Mouse (Mus musculus): ENCODE data around the gene Rap1b. TPM values are rescaled to one million over a fixed set of nuclear protein-coding genes. Genes with fewer than 3 reads are reported as not detected.
A peak's percentile ranks its signal among the peaks of the same experiment; 100 is the strongest.

The Rap1b gene
- polyA plus RNA-seq, 1 experiment = 55.2 TPM

DNA sequence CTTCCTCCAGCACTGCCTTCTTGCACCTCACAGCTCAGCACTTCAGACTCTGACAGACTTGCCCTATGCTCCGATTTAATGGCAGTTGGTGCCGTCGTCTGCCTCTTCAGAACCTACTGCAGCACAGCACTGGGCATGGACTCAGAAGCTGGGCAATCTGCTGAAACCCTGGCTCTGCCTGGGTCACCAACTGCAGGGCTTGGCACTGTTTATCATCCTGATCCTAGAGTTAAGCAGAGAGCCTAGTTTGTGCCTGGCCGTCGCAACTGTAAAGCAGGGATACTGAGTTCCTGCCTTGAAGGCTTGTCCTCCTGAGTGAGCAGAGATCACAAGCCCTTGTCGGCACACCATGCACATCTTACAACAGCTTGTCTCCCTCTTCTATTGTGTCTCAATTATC lies 29.1 kb downstream of the Rap1b start:
- H3K4me3 ChIP-seq (ENCODE audit: insufficient read depth, low read depth, low read length) = no peak overlapping the region
- H3K27ac ChIP-seq (replicated peaks; ENCODE audit: low read depth, low read length) = no peak overlapping the region
- H3K4me1 ChIP-seq (ENCODE audit: control insufficient read depth, insufficient read depth, insufficient read length, low read length) = no peaks in the 10 kb centered on the region

DNA sequence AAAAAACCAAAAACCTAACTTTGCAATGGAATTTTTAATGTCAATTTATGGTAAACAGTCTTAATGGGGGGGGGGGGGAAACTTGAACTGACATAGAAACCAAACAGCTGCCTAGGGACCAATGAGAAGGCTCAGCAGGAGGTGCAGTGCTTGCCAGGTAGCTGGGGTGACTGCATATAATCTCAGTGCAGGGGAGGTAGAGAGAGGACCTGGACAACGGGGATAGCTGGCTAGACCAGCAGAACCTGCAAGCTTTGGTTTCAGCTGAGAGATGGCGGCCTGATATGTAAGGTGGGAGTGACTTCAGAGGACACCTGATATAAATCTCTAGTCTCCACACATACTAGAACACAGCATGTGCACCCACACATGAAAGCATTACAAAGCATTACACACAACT lies 33.3 kb downstream of the Rap1b start:
- Histone ChIP-seq H3K4me3 (ENCODE audit: insufficient read depth, low read depth, low read length) (no peak overlapping the region), H3K4me1 (ENCODE audit: control insufficient read depth, insufficient read depth, insufficient read length, low read length) (no peaks in the 10 kb centered on the region), H3K27ac (replicated peaks; ENCODE audit: low read depth, low read length) (no peak overlapping the region)

DNA sequence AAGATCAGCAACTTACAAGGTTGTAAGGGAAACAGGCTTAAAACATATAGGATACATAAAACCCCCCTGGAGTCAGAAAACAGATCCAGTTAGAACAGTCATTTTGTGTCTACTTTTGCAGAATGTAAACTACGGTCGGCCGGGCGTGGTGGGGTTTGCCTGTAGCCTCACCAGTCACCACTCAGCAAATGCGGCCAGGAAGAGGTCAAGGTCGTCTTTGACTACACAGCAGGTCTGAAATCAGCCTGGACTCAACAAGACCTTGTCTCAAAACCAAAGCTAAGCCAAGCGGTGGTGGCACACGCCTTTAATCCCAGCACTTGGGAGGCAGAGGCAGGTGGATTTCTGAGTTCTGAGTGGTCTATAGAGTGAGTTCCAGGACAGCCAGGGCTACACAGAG lies 34.3 kb downstream of the Rap1b start:
- Histone ChIP-seq H3K27ac (replicated peaks; ENCODE audit: low read depth, low read length) (no peak overlapping the region), H3K4me3 (ENCODE audit: insufficient read depth, low read depth, low read length) (no peak overlapping the region), H3K4me1 (ENCODE audit: control insufficient read depth, insufficient read depth, insufficient read length, low read length) (no peaks in the 10 kb centered on the region)

DNA sequence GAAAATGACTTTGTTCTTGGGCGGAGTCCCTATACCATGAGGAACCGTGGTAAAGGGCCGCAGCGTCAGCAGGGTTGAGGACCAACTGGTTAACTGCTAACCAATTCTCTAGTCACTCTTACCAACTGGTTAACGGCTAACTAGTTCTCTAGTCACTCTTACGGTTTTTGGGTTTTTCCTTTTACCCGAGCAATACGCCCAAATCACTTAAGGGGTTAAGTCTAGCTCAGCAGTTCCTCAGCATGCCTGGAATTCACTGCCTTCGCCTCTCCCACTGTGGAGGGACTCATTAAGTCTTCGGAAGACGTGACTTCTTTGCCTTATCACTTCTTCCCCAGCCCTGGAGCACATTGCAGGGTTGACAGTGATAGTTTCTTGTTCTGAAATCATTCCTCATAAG lies 35.3 kb downstream of the Rap1b start:
- no peak overlapping the region for H3K27ac ChIP-seq (replicated peaks; ENCODE audit: low read depth, low read length)
- H3K4me3 ChIP-seq (ENCODE audit: insufficient read depth, low read depth, low read length) = no peak overlapping the region
- H3K4me1 ChIP-seq (ENCODE audit: control insufficient read depth, insufficient read depth, insufficient read length, low read length) = no peaks in the 10 kb centered on the region

DNA sequence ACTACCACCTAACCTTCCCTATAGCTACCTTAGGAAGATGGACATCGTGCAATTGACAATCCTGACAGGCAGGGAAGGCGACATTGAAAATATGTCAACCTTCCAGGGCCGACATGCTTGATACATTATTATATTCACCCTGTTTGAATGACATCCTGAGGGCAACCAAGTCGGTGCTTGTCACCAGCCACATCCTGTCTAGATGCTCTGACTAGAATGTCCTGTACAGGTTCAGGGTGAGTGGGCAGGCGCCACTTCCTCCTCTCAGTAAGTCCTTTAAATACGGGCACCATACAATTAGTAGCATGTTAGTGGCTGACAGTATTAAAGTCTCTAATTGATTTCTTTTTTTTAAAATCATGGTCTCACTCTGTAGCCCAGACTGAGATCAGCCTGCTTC lies 37.8 kb downstream of the Rap1b start:
- no peak overlapping the region for H3K27ac ChIP-seq (replicated peaks; ENCODE audit: low read depth, low read length)
- H3K4me3 ChIP-seq (ENCODE audit: insufficient read depth, low read depth, low read length) = no peak overlapping the region
- no peaks in the 10 kb centered on the region for H3K4me1 ChIP-seq (ENCODE audit: control insufficient read depth, insufficient read depth, insufficient read length, low read length)

DNA sequence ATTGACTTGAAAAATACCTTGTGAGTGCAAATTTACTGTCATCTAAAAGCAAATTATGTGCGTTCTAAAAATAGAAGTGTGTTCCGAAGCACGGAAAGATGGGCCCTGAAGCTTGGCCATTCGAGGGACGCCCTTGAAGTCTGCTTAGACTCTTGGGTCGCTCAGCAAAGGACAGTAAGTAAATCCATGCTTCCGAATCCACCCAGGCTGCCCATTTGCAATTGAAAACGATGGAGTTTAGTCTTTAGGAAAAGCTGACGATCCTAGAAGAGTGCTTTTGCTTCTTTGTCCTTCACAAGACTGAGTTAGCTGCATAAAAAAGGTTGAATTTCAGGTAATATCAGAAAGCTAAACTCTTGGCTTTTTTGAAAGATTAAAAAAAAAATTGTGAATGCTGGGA lies 39.9 kb downstream of the Rap1b start:
- H3K4me1 ChIP-seq (ENCODE audit: control insufficient read depth, insufficient read depth, insufficient read length, low read length) = no peaks in the 10 kb centered on the region

DNA sequence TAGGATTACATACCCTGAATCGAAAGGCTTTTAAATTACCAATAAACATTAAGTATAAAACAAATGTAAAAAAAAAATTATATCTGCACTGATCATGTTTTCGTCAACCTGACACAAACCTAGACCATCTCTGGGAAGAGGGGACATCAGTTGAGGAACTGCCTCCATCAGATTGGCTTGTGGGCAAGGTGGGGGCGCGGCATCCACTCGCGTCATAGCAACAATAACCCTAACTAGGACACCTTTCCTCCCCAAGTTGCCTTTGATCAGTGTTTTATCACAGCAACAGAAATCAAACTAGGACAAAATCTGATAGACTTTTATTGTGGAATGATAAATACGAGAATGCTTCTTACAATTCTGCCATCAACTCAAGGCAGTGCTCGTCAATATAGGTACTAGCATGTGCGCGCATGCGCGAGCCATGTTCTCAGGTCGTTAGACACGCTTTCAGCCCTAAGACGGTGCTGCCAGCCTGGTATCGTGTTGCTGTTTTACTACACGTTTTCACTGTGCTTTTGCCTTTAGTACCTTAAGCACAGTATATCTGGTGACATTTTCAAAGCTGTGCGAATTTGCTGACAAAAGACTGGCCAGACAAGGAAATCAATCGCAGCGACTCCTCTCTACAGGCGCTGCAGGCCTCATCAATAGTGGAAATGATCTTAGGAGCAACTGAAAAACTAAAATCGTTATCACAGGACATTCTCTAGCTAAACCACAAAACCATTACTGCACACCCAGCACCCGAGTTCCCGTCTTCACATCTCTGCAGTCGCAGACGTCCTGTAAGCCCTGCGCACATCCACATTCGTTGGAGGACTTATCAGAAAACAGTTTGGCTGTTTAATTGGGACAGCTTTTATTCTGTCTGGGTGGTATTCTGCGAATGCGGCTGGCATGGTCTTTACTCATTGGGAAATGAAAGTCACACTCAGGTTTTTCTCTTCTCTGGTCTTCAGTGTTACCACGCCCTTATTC lies 41.7 kb downstream of the Rap1b start:
- H3K27ac ChIP-seq (replicated peaks; ENCODE audit: low read depth, low read length) = no peak overlapping the region
- no peak overlapping the region for H3K4me3 ChIP-seq (ENCODE audit: insufficient read depth, low read depth, low read length)
- H3K4me1 ChIP-seq (ENCODE audit: control insufficient read depth, insufficient read depth, insufficient read length, low read length) = no peaks in the 10 kb centered on the region

More for the DNA sequence above, 39.9 kb downstream of the Rap1b start:
- H3K27ac ChIP-seq (replicated peaks; ENCODE audit: low read depth, low read length) = no peak overlapping the region
- H3K4me3 ChIP-seq (ENCODE audit: insufficient read depth, low read depth, low read length) = no peak overlapping the region

DNA sequence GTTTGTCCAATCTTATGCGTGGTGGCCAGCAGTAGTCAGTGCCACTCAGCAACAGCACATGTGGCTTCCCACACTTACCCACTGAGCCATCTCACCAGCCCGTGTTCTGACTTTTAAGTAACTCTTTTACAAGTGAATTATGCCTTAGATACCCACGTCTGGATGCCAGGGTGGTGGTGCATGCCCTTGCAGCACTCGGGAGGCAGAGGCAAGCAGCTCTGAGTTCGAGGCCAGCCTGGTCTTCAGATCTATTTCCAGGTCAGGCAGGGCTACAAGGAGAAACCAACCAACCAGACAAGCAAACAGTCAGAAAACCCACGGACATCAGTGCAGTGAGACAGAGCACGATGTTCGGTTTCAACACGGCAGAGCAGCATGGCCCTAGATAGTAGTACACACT lies 43.9 kb downstream of the Rap1b start:
- no peak overlapping the region for H3K27ac ChIP-seq (replicated peaks; ENCODE audit: low read depth, low read length)
- H3K4me1 ChIP-seq (ENCODE audit: control insufficient read depth, insufficient read depth, insufficient read length, low read length) = no peaks in the 10 kb centered on the region
- H3K4me3 ChIP-seq (ENCODE audit: insufficient read depth, low read depth, low read length) = no peak overlapping the region

DNA sequence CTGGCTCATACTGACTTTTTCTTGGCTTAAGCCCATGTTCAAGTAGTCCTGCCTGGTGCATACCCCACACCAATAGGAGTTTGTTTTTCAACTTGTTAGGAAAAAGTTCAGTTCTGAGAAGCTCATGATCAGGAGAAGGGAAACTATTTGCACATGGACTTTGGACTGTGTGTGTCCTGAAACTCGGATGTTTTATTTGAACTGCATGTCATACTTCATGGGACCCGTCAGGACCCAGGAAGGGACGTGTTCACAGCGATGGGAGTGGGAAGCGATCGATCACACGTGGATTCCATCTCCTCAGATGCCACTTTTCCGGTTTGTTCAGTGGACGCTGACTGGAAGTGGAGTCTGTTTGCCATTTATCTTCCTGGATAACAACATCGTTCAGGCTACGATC lies 46.0 kb downstream of the Rap1b start:
- no peak overlapping the region for H3K27ac ChIP-seq (replicated peaks; ENCODE audit: low read depth, low read length)
- H3K4me3 ChIP-seq (ENCODE audit: insufficient read depth, low read depth, low read length) = no peak overlapping the region
- no peaks in the 10 kb centered on the region for H3K4me1 ChIP-seq (ENCODE audit: control insufficient read depth, insufficient read depth, insufficient read length, low read length)

DNA sequence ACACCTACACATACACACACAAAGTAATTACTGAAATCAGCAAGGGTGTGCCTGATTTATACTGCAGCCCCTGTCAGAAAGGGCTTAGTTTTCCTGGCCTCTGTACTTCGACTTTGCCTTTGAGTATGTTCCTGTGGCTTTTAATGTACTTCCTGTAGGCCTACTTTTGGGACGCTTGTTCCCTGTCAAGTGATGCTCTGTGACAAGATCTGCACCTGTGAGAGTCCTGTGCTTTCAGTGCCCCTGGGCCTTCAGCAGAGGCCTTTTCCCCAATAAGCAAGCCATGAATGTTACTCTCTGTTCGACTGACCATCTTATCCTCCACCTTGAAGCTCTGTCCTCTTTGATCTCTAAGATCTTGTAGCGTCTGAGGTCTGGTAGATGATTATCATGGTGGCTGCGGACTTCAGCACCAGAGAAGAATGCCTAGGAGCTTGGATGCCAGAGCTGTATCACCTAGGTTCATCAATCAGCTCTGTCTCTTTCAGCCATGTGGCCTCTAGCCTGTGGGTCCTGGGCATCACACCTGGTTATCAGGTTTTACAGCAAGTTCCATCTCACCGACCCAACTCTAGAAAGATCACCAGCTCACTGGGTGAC lies 47.3 kb downstream of the Rap1b start:
- Histone ChIP-seq H3K27ac (replicated peaks; ENCODE audit: low read depth, low read length) (no peak overlapping the region), H3K4me3 (ENCODE audit: insufficient read depth, low read depth, low read length) (no peak overlapping the region), H3K4me1 (ENCODE audit: control insufficient read depth, insufficient read depth, insufficient read length, low read length) (no peaks in the 10 kb centered on the region)

DNA sequence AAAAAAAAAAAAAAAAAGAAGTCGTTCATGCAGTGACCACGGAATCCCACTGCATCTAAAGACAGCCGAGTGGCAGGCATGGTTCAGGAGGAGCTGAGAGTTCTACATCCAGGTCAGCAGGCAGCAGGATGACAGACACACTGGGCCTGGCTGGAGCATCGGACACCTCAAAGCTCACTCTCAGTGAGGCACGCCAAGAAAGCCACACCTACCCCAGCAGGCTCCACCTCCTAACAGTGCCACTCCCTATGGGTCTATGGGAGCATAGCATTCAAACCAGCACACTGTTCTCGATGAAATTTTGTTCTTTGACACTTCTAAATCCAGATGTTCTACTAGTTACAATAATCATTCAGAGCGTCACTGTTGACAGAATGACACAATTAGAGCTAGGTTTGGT lies 48.2 kb downstream of the Rap1b start:
- 0 out of 2 replicates have a peak, but pooled peaks cover 2% of the 10 kb centered on the region for H3K4me1 ChIP-seq (ENCODE audit: control insufficient read depth, insufficient read depth, insufficient read length, low read length)
- no peak overlapping the region for H3K27ac ChIP-seq (replicated peaks; ENCODE audit: low read depth, low read length)
- no peak overlapping the region for H3K4me3 ChIP-seq (ENCODE audit: insufficient read depth, low read depth, low read length)

DNA sequence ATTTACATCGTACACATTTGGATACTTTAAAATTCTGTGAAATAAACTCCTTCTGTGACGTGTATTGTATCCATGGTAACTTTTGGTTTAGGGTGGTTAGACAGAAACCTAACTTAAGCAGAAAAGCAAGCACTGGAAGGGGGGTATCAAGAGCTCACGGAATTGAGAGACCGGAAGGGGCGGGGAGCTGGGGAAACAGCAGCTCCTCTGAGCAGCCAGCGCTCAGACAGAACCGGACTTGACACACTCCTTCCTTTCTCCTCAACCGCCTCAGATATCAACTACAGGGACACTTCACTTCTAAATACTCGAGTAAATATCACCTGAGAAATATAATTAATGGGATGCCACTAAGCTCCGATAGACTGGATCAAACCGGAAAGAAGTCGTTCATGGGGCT lies 48.7 kb downstream of the Rap1b start:
- Histone ChIP-seq H3K4me3 (ENCODE audit: insufficient read depth, low read depth, low read length) (no peak overlapping the region), H3K27ac (replicated peaks; ENCODE audit: low read depth, low read length) (no peak overlapping the region), H3K4me1 (ENCODE audit: control insufficient read depth, insufficient read depth, insufficient read length, low read length) (0 out of 2 replicates have a peak, but pooled peaks cover 2% of the 10 kb centered on the region)

DNA sequence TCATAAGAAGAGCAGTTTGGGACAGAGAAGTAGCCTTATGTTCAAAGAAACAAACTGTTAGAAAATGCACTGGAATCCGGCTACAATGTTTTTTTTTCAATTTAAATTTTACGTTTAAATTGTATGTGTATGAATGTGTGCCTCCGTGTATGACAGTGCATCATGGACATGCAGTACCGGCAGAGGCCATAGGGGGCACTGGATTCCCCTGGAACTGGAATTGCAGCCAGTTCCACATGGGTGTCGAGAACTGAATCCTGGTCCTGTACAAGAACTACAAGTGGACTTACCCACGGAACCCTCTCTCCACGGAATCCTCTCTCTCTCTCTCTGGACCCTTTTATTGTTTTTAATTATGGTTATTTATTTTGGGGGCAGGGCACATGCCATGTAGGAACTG lies 49.7 kb downstream of the Rap1b start:
- Histone ChIP-seq H3K4me1 (ENCODE audit: control insufficient read depth, insufficient read depth, insufficient read length, low read length) (0 out of 2 replicates have a peak, but pooled peaks cover 2% of the 10 kb centered on the region), H3K27ac (replicated peaks; ENCODE audit: low read depth, low read length) (no peak overlapping the region), H3K4me3 (ENCODE audit: insufficient read depth, low read depth, low read length) (no peak overlapping the region)

DNA sequence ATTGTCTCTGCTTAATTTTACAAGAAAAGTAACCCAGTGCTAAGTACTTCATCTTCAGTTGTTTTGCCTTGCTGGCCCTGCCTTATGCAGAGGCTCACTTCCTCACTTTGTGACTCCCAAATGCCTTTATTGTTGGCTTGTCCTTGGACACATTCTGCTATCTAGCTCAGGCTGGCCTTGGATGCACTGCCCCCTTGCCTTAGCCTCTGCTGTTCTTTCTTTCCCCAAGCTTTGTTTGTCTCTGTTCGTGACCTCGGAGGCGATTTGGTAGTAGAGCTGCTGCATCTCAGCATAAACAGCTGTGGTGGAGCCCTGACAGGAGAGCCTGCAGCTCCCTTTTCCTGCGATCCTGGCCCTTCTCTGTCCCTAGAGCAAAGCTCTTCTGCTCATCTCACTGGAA lies 50.6 kb downstream of the Rap1b start:
- Histone ChIP-seq H3K4me3 (ENCODE audit: insufficient read depth, low read depth, low read length) (no peak overlapping the region), H3K27ac (replicated peaks; ENCODE audit: low read depth, low read length) (no peak overlapping the region), H3K4me1 (ENCODE audit: control insufficient read depth, insufficient read depth, insufficient read length, low read length) (0 out of 2 replicates have a peak, but pooled peaks cover 2% of the 10 kb centered on the region)

DNA sequence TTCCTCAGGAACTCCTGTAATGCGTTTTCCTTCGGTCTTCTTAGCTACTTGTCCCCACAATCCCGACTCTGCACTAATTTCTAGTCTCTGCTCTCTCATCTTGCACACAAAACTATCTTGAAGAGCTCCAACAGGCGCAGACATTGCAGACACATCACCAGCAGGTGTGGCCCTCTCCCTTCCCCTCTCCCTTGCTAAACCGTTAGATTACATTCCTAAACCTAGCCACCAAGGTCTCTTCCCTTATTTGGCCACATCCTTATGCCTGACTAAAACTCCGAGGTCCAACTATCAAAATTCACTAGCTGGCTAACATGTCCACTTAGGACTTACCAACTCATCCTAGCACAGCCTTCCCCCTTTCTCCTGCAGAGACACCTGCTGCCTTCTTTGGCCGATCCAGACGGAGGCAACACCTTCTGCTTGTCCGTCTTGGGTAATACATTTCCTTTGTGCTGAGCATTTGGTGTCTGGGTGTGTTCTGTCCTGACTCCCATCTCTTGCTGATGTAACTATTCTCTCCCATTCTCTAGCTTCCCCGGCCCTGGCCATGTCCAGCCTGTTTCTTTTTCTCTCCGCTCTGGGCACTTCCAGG lies 52.3 kb downstream of the Rap1b start:
- H3K27ac ChIP-seq (replicated peaks; ENCODE audit: low read depth, low read length) = no peak overlapping the region
- H3K4me1 ChIP-seq (ENCODE audit: control insufficient read depth, insufficient read depth, insufficient read length, low read length) = 0 out of 2 replicates have a peak, but pooled peaks cover 2% of the 10 kb centered on the region
- peak overlapping the region; percentile 58; the same call in 1 of the 2 replicates for H3K4me3 ChIP-seq (ENCODE audit: insufficient read depth, low read depth, low read length)

All from brown adipose tissue, adult 24 weeks (tissue).